Comparison of ENCODE assay signal across 9 mouse cellular contexts in the genomic region with DNA sequence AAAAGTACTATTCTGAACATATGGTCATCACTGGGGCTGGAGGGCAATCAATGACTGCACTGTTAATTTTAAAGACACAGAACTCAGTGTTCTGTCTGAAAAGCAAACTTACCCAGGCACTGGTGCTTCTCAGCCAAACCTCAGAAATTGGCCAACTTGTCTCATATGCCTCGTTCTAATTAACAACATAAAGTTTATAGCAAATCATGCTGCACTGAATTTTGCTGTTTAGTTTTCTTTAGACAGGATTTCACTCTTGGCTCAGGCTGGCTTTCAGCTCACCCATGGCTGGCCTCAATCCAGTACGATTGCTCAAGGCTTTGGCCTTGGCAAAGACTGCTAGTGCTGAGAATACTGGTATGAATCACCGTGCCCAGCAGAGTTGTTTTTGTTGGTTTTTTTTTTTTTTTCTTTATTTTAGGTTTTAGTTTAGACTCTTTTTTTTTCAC. TPM values are rescaled to one million over a fixed set of nuclear protein-coding genes. Genes with fewer than 3 reads are reported as not detected.
DNase-seq lines count a peak whose midpoint lies in the region; ATAC-seq lines count a peak whose summit lies in the region.
"Had no signal": no experiment of that assay in that cellular context is flagged by ENCODE, and none has a peak within 500 bp of the region (broad histone marks: within the 10 kb centered on the region; RNA-seq: fewer than 3 reads in every experiment).

No protein-coding gene starts in this region.

- no peaks in the 10 kb centered on the region for H3K36me3 ChIP-seq in embryonic facial prominence, embryonic 13.5 days
- H3K36me3 ChIP-seq in embryonic facial prominence, embryonic 10.5 days (replicated peaks): no peaks in the 10 kb centered on the region
- H3K36me3 ChIP-seq: stomach, embryonic 15.5 days had no signal

- no peak for DNase-seq in embryonic facial prominence, embryonic 10.5 days (ENCODE audit: low spot score)
- peak; percentile 68 for DNase-seq in MN1 (ENCODE audit: low spot score)
- peak; percentile 76 for DNase-seq in heart, postnatal 25 days (ENCODE audit: low spot score)
- DNase-seq in left cerebral cortex, postnatal 36 days (ENCODE audit: low spot score in 2 of 2): peak; percentile 42 to 48
- peak; percentile 82 for DNase-seq in ovary, postnatal 14 days (ENCODE audit: low spot score)
- no peak for DNase-seq in c-Kit-positive CD71-positive TER-119-positive erythroid progenitor cells, embryonic 14.5 days (ENCODE audit: low spot score)

- H3K4me3 ChIP-seq in embryonic facial prominence, embryonic 13.5 days: no peak overlapping the region
- H3K4me3 ChIP-seq in embryonic facial prominence, embryonic 10.5 days: no peak overlapping the region
- H3K4me3 ChIP-seq: stomach, embryonic 15.5 days had no signal

- H3K9me3 ChIP-seq in embryonic facial prominence, embryonic 13.5 days: no peaks in the 10 kb centered on the region
- H3K9me3 ChIP-seq in embryonic facial prominence, embryonic 10.5 days: no peaks in the 10 kb centered on the region
- H3K9me3 ChIP-seq: stomach, embryonic 15.5 days had no signal

- H3K9ac ChIP-seq in embryonic facial prominence, embryonic 13.5 days: no peak overlapping the region
- H3K9ac ChIP-seq: stomach, embryonic 15.5 days had no signal

- 32% methylated on average over 3 of the region's 3 CpGs for WGBS in embryonic facial prominence, embryonic 13.5 days
- WGBS in embryonic facial prominence, embryonic 10.5 days: 74% methylated on average over 3 of the region's 3 CpGs

- no peak overlapping the region for H3K4me2 ChIP-seq in embryonic facial prominence, embryonic 13.5 days
- H3K4me2 ChIP-seq: stomach, embryonic 15.5 days had no signal

- no peak for ATAC-seq in embryonic facial prominence, embryonic 13.5 days (ENCODE audit: insufficient number of reproducible peaks, insufficient read depth, low FRiP score, low TSS enrichment, low read depth)
- peak; percentile 64 for ATAC-seq in common myeloid progenitor, adult 5-6 weeks (replicated peaks; ENCODE audit: low read depth, poor library complexity, severe bottlenecking)

- H3K4me1 ChIP-seq in embryonic facial prominence, embryonic 13.5 days: peaks cover 15% of the 10 kb centered on the region
- H3K4me1 ChIP-seq in embryonic facial prominence, embryonic 10.5 days: no peaks in the 10 kb centered on the region

- peak overlapping the region; percentile 48; the same call in 1 of the 2 replicates for H3K27ac ChIP-seq in embryonic facial prominence, embryonic 13.5 days
- H3K27ac ChIP-seq in embryonic facial prominence, embryonic 10.5 days (replicated peaks): no peak overlapping the region
- H3K27ac ChIP-seq: stomach, embryonic 15.5 days had no signal

- no peaks in the 10 kb centered on the region for H3K27me3 ChIP-seq in embryonic facial prominence, embryonic 13.5 days
- no peaks in the 10 kb centered on the region for H3K27me3 ChIP-seq in embryonic facial prominence, embryonic 10.5 days (replicated peaks; ENCODE audit: low read depth, poor library complexity, severe bottlenecking)
- H3K27me3 ChIP-seq: stomach, embryonic 15.5 days had no signal

- intact Hi-C loops in heart, postnatal 25 days (cut with DNase I): no loop called here
- intact Hi-C loops in left cerebral cortex, postnatal 36 days (cut with DNase I): no loop called here

RNA-seq across cellular contexts. Expression of a gene that starts 24.0 kb away (rescaled TPM):
- polyA plus RNA-seq in embryonic facial prominence, embryonic 13.5 days (2015; fragmentation: Nextera tagmentation; extraction: Ambion mirVana): 11.5 and 13.3 TPM in 2 replicates
- 6.3 and 7.7 TPM in 2 replicates for polyA plus RNA-seq in embryonic facial prominence, embryonic 10.5 days (2016; fragmentation: Nextera tagmentation; extraction: Ambion mirVana)
- 66.3 and 77.6 TPM in 2 replicates for total RNA-seq in common myeloid progenitor, adult 5-6 weeks (2017)
- total RNA-seq in heart, postnatal 25 days (2021): 100 to 1,000 TPM; 147 to 177 TPM
- total RNA-seq in left cerebral cortex, postnatal 36 days (2021): 100 to 1,000 TPM; 102 to 103 TPM

Comparison
In these comparisons a context has a peak if more than half of its experiments do, and no peak if none do; other contexts are left out.
1. DNase-seq: peak in MN1 (single experiment), heart, postnatal 25 days (single experiment), left cerebral cortex, postnatal 36 days (2 of 2) and ovary, postnatal 14 days (single experiment); none in embryonic facial prominence, embryonic 10.5 days (single experiment) and c-Kit-positive CD71-positive TER-119-positive erythroid progenitor cells, embryonic 14.5 days (single experiment).